In genomic region chr2:164441155-164441554, GRCm38 (mm10) we compare ENCODE assay signal across 7 mouse cellular contexts. TPM values are rescaled to one million over a fixed set of nuclear protein-coding genes. Genes with fewer than 3 reads are reported as not detected.
DNase-seq lines count a peak whose midpoint lies in the region; ATAC-seq and TF ChIP-seq lines count a peak whose summit lies in the region.

No protein-coding gene starts in this region.

- no peak for DNase-seq in limb, embryonic 14.5 days (ENCODE audit: low spot score)
- DNase-seq in splenic B cell, adult 2 months (ENCODE audit: low read depth, low spot score), result peak; percentile 87
- no peak for DNase-seq in left cerebral cortex, adult 18-20 months (ENCODE audit: low spot score in 2 of 2)
- DNase-seq in embryo, embryonic 9.5 days (ENCODE audit: extremely low spot score), result no peak

- no peak for TF ChIP-seq POLR2A in limb, embryonic 14.5 days (IDR thresholded peaks at IDR 0.05; ENCODE audit: borderline replicate concordance, extremely low read depth, insufficient read depth, insufficient read length)

- no peaks in the 10 kb centered on the region for H3K36me3 ChIP-seq in midbrain, embryonic 12.5 days
- no peaks in the 10 kb centered on the region for H3K36me3 ChIP-seq in midbrain, embryonic 13.5 days
- no peaks in the 10 kb centered on the region for H3K36me3 ChIP-seq in heart, embryonic 15.5 days
- no peaks in the 10 kb centered on the region for H3K36me3 ChIP-seq in limb, embryonic 14.5 days (ENCODE audit: control insufficient read depth, insufficient read depth, low read length)
- H3K36me3 ChIP-seq in splenic B cell, adult 2 months (ENCODE audit: control insufficient read depth, insufficient read depth, low read length, poor library complexity, severe bottlenecking), result no peaks in the 10 kb centered on the region

- no peaks in the 10 kb centered on the region for H3K9me3 ChIP-seq in midbrain, embryonic 12.5 days
- no peaks in the 10 kb centered on the region for H3K9me3 ChIP-seq in midbrain, embryonic 13.5 days
- H3K9me3 ChIP-seq in heart, embryonic 15.5 days (replicated peaks), result no peaks in the 10 kb centered on the region
- no peaks in the 10 kb centered on the region for H3K9me3 ChIP-seq in limb, embryonic 14.5 days (ENCODE audit: control insufficient read depth, low read length)

- no peak overlapping the region for H3K27ac ChIP-seq in midbrain, embryonic 12.5 days (replicated peaks)
- H3K27ac ChIP-seq in midbrain, embryonic 13.5 days, result no peak overlapping the region
- no peak overlapping the region for H3K27ac ChIP-seq in heart, embryonic 15.5 days
- H3K27ac ChIP-seq in limb, embryonic 14.5 days (replicated peaks; ENCODE audit: low read depth, low read length), result no peak overlapping the region

- no peak overlapping the region for H3K4me3 ChIP-seq in midbrain, embryonic 12.5 days
- H3K4me3 ChIP-seq in midbrain, embryonic 13.5 days (replicated peaks), result no peak overlapping the region
- peak overlapping the region; percentile 75 for H3K4me3 ChIP-seq in heart, embryonic 15.5 days
- H3K4me3 ChIP-seq in limb, embryonic 14.5 days (replicated peaks; ENCODE audit: low read length), result peak overlapping the region; percentile 63

- H3K4me1 ChIP-seq in midbrain, embryonic 12.5 days, result peaks cover 32% of the 10 kb centered on the region
- H3K4me1 ChIP-seq in midbrain, embryonic 13.5 days (replicated peaks), result peaks cover 25% of the 10 kb centered on the region
- H3K4me1 ChIP-seq in heart, embryonic 15.5 days (replicated peaks), result peaks cover 58% of the 10 kb centered on the region
- H3K4me1 ChIP-seq in limb, embryonic 14.5 days (ENCODE audit: control insufficient read depth, insufficient read depth, low read length), result peaks cover 54% of the 10 kb centered on the region

- WGBS in midbrain, embryonic 12.5 days, result 34% methylated on average over 8 of the region's 8 CpGs
- 41% methylated on average over 8 of the region's 8 CpGs for WGBS in midbrain, embryonic 13.5 days
- WGBS in heart, embryonic 15.5 days, result 52% methylated on average over 8 of the region's 8 CpGs
- WGBS in limb, embryonic 14.5 days, result 45% methylated on average over 8 of the region's 8 CpGs

- ATAC-seq in midbrain, embryonic 12.5 days (ENCODE audit: low FRiP score, low read depth), result no peak
- no peak for ATAC-seq in midbrain, embryonic 13.5 days
- no peak for ATAC-seq in heart, embryonic 15.5 days (replicated peaks; ENCODE audit: insufficient number of reproducible peaks, insufficient read depth, low FRiP score, low read depth)
- ATAC-seq in limb, embryonic 14.5 days (ENCODE audit: low FRiP score, low read depth), result no peak

- 0 out of 2 replicates have a peak overlapping the region, but pooled peaks have one; percentile 11 for H3K9ac ChIP-seq in midbrain, embryonic 12.5 days (replicated peaks)
- H3K9ac ChIP-seq in midbrain, embryonic 13.5 days (replicated peaks), result no peak overlapping the region
- H3K9ac ChIP-seq in heart, embryonic 15.5 days, result peak overlapping the region; percentile 34; the same call in 1 of the 2 replicates
- H3K9ac ChIP-seq in limb, embryonic 14.5 days (ENCODE audit: low read depth, low read length, severe bottlenecking), result no peak overlapping the region

- peaks cover 29% of the 10 kb centered on the region for H3K27me3 ChIP-seq in midbrain, embryonic 12.5 days
- peaks cover 31% of the 10 kb centered on the region for H3K27me3 ChIP-seq in midbrain, embryonic 13.5 days
- H3K27me3 ChIP-seq in heart, embryonic 15.5 days, result peaks cover 27% of the 10 kb centered on the region
- no peaks in the 10 kb centered on the region for H3K27me3 ChIP-seq in limb, embryonic 14.5 days (ENCODE audit: control insufficient read depth, insufficient read depth, low read length)
- no peaks in the 10 kb centered on the region for H3K27me3 ChIP-seq in splenic B cell, adult 2 months (ENCODE audit: control insufficient read depth, insufficient read depth, low read length, poor library complexity, severe bottlenecking)

- no peak overlapping the region for H3K4me2 ChIP-seq in midbrain, embryonic 12.5 days (replicated peaks)
- H3K4me2 ChIP-seq in midbrain, embryonic 13.5 days (replicated peaks), result no peak overlapping the region
- H3K4me2 ChIP-seq in heart, embryonic 15.5 days, result peak overlapping the region; percentile 95
- peak overlapping the region; percentile 90 for H3K4me2 ChIP-seq in limb, embryonic 14.5 days (replicated peaks; ENCODE audit: low read depth, low read length, severe bottlenecking)

RNA-seq across cellular contexts. Expression of gene Sdc4, which starts 2.5 kb away (rescaled TPM):
- 10.5 and 11.3 TPM in 2 replicates for polyA plus RNA-seq in midbrain, embryonic 12.5 days (2016; fragmentation: Nextera tagmentation; extraction: Ambion mirVana)
- polyA plus RNA-seq in midbrain, embryonic 13.5 days (2015; fragmentation: Nextera tagmentation; extraction: Ambion mirVana), result 6.5 and 7.3 TPM in 2 replicates
- polyA plus RNA-seq in heart, embryonic 15.5 days (2015; fragmentation: Nextera tagmentation; extraction: Ambion mirVana), result 41.9 and 56.5 TPM in 2 replicates
- polyA plus RNA-seq in limb, embryonic 14.5 days (2012; rRNA removed), result 27.4 and 29.7 TPM in 2 replicates
- 65.9 and 68.2 TPM in 2 replicates for polyA plus RNA-seq in limb, embryonic 14.5 days (2014; fragmentation: Nextera tagmentation; extraction: Ambion mirVana)
- 10 to 100 TPM; 72.7 to 80.1 TPM for total RNA-seq in left cerebral cortex, adult 18-20 months (2021)

RNA-seq across cellular contexts. Expression of gene Sys1, which starts 15.6 kb away (rescaled TPM):
- 68.8 and 69.6 TPM in 2 replicates for polyA plus RNA-seq in midbrain, embryonic 12.5 days (2016; fragmentation: Nextera tagmentation; extraction: Ambion mirVana)
- polyA plus RNA-seq in midbrain, embryonic 13.5 days (2015; fragmentation: Nextera tagmentation; extraction: Ambion mirVana), result 77.6 and 81.1 TPM in 2 replicates
- polyA plus RNA-seq in heart, embryonic 15.5 days (2015; fragmentation: Nextera tagmentation; extraction: Ambion mirVana), result 32.0 and 40.4 TPM in 2 replicates
- 48.4 and 68.8 TPM in 2 replicates for polyA plus RNA-seq in limb, embryonic 14.5 days (2012; rRNA removed)
- 73.1 TPM in 2 replicates for polyA plus RNA-seq in limb, embryonic 14.5 days (2014; fragmentation: Nextera tagmentation; extraction: Ambion mirVana)
- total RNA-seq in left cerebral cortex, adult 18-20 months (2021), result 10 to 100 TPM; 43.5 to 44.6 TPM

RNA-seq across cellular contexts. Expression of gene Gm20458, which starts 19.6 kb away (rescaled TPM):
- 3.8 and 6.9 TPM in 2 replicates for polyA plus RNA-seq in midbrain, embryonic 12.5 days (2016; fragmentation: Nextera tagmentation; extraction: Ambion mirVana)
- 4.5 and 5.2 TPM in 2 replicates for polyA plus RNA-seq in midbrain, embryonic 13.5 days (2015; fragmentation: Nextera tagmentation; extraction: Ambion mirVana)
- 10.5 and 13.5 TPM in 2 replicates for polyA plus RNA-seq in heart, embryonic 15.5 days (2015; fragmentation: Nextera tagmentation; extraction: Ambion mirVana)
- 9.0 and 10.4 TPM in 2 replicates for polyA plus RNA-seq in limb, embryonic 14.5 days (2012; rRNA removed)
- polyA plus RNA-seq in limb, embryonic 14.5 days (2014; fragmentation: Nextera tagmentation; extraction: Ambion mirVana), result 12.2 and 14.3 TPM in 2 replicates
- total RNA-seq in left cerebral cortex, adult 18-20 months (2021), result 1 to 10 TPM; 2.0 to 6.4 TPM

RNA-seq across cellular contexts. Expression of gene Trp53tg5, which starts 32.4 kb away (rescaled TPM):
- 0.19 TPM in 1 of 2 replicates, not detected in the other for polyA plus RNA-seq in midbrain, embryonic 12.5 days (2016; fragmentation: Nextera tagmentation; extraction: Ambion mirVana)
- not detected in 2 replicates for polyA plus RNA-seq in midbrain, embryonic 13.5 days (2015; fragmentation: Nextera tagmentation; extraction: Ambion mirVana)
- polyA plus RNA-seq in heart, embryonic 15.5 days (2015; fragmentation: Nextera tagmentation; extraction: Ambion mirVana), result not detected in 2 replicates
- not detected in 2 replicates for polyA plus RNA-seq in limb, embryonic 14.5 days (2012; rRNA removed)
- polyA plus RNA-seq in limb, embryonic 14.5 days (2014; fragmentation: Nextera tagmentation; extraction: Ambion mirVana), result 0.22 TPM in 1 of 2 replicates, not detected in the other
- not detected for total RNA-seq in left cerebral cortex, adult 18-20 months (2021)

RNA-seq across cellular contexts. Expression of gene Matn4, which starts 36.2 kb away (rescaled TPM):
- 2.8 and 13.5 TPM in 2 replicates for polyA plus RNA-seq in midbrain, embryonic 12.5 days (2016; fragmentation: Nextera tagmentation; extraction: Ambion mirVana)
- polyA plus RNA-seq in midbrain, embryonic 13.5 days (2015; fragmentation: Nextera tagmentation; extraction: Ambion mirVana), result 0.26 and 0.39 TPM in 2 replicates
- 8.4 and 14.9 TPM in 2 replicates for polyA plus RNA-seq in heart, embryonic 15.5 days (2015; fragmentation: Nextera tagmentation; extraction: Ambion mirVana)
- polyA plus RNA-seq in limb, embryonic 14.5 days (2012; rRNA removed), result 362 and 495 TPM in 2 replicates
- polyA plus RNA-seq in limb, embryonic 14.5 days (2014; fragmentation: Nextera tagmentation; extraction: Ambion mirVana), result 30.2 and 39.9 TPM in 2 replicates
- 1 to 10 TPM; 8.4 to 8.5 TPM for total RNA-seq in left cerebral cortex, adult 18-20 months (2021)

Comparison
In these comparisons a context has a peak if more than half of its experiments do, and no peak if none do; other contexts are left out.
1. H3K9ac ChIP-seq: peak in midbrain, embryonic 12.5 days (single experiment) and heart, embryonic 15.5 days (single experiment); none in midbrain, embryonic 13.5 days (single experiment) and limb, embryonic 14.5 days (single experiment).
2. H3K4me2 ChIP-seq: peak in heart, embryonic 15.5 days (single experiment) and limb, embryonic 14.5 days (single experiment); none in midbrain, embryonic 12.5 days (single experiment) and midbrain, embryonic 13.5 days (single experiment).
3. H3K4me3 ChIP-seq: peak in heart, embryonic 15.5 days (single experiment) and limb, embryonic 14.5 days (single experiment); none in midbrain, embryonic 12.5 days (single experiment) and midbrain, embryonic 13.5 days (single experiment).